Mouse (Mus musculus) layer of hippocampus, adult 9-11 months (tissue): ENCODE measurements around the gene Ifitm5.

ENCODE experiments used
- DNase-seq: peaks from one replicate; pipeline ENCODE4 v3.0.0; 2022

The Ifitm5 gene

DNA sequence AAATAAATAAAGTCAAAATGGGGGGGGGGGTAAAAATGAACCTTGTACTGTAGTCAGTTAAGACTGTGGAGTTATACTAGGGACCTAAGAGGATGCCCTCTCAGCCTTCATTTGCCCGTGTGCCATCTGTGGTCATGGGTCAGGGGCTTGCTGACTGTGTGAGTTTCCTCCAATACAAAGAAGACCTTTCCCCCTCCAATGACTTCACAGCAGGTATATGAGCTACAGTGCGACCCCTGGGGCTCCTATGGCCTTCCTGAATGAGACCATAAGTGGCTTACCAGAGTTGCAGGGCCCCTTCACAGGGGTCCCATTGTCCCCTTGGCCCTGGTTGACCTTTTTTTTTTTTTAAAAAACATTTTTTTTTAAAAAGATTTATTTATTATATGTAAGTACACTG is 11.3 kb upstream of the Ifitm5 start:
- no peak for DNase-seq

DNA sequence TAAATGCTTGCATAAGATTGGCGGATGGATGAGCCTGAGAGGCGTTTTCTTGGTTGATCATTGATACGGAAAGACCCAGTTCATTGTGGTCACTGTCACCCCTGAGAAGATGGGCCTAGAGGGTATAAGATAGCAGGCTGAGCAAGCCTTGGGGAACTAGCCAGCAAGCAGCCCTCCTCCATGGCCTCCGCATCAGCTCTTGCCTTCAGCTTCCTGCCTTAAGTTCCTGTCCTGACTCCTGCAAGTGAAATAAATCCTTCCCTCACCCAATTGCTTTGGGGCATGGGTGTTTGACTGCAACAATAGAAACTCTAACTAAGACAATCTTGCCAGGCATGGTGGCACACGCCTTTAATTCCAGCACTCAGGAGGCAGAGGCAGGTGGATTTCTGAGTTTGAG is 9.9 kb upstream of the Ifitm5 start:
- DNase-seq = no peak

DNA sequence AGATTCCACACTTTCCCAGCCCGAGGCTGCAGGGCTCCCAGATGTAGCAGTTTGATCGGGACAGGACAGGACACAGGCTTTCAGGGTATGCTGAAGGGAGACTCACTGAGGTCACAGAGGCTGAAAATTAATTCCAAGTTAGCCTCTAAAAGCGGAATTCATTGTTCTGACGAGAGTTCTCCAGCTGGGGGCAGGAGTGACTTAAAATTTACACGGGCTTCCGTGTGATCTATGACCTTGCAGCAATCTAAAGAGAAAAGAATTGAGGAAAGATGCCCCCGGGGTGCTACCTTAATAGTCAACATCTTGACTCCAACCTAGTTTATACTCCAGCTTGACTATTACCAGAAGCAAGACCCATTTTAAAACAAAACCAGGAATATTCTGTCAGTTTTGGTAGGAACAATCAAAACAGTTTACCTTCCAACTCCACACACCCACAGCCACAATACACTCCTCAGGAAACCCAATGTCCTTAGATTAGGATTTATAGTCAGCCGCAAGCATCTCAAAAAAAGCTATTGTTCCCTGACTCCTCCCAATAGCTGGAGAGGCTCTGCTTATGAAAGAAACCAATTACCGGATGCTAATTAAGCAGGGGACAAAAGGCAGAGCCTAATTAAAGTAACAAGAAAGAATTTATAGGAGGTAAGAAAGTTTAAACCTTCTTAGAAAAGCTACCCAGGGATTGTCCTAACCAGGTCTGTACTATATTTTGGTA is 9.2 kb upstream of the Ifitm5 start:
- DNase-seq = no peak

DNA sequence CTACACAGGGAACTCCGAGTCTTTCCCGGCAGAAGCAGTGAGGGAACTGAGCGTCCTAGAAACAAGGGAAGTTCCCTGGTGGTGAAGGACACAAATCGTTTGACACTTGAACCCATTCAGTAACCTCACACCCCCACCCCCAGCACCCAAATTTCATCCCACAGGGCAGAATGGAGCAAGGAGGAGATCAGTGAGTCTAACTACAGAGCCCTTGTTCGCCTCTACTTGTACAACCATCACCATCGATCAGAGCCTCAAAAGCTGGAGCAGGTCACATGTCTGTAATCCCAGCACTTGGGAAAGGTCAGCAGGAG is 6.4 kb upstream of the Ifitm5 start:
- DNase-seq = no peak

DNA sequence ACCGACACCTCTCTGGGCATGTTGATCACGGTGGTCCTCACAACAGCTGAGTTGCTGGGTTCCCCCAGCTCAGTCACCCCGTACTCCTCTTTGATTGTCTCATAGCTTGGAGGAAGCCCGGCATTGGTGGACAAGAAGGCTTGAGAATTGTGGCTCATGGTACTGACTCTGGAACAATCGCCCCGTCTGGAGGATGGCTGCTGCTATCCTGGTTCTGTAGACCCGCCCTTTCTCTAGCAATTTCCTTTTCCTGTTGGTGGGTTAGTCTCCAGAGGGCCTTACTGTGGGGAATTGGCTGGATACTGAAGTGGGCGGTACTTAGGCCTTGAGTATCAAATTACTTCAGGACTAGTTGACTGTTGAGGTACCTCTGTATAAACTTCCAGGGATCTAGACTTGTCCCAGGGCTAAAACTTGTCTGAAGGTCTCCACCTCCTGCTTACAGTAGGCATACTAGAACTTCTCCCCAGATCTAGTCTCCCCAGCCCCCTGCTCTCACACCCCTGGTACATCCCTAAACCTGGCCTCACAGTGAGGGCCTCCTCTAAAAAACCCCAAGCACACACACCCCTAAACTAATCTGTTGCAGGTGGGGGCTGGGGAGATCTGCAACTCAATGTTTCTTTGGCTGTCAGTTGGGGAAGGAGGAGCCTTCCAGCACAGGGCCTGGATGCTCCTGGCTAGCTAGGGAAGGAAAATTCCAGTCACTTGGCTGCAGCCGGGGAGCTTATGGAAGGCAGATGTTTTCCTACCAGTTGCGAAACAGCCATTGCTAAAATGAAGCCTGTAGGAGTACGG is 5.9 kb upstream of the Ifitm5 start, which contains the start of the genes Gm45717 and Ifitm2:
Gm45717 (minus strand) TSS at position 180 of the 798 bp plus-strand sequence.
Ifitm2 (minus strand) TSS at position 230 of the 798 bp plus-strand sequence.
- peak; percentile 44 for DNase-seq

DNA sequence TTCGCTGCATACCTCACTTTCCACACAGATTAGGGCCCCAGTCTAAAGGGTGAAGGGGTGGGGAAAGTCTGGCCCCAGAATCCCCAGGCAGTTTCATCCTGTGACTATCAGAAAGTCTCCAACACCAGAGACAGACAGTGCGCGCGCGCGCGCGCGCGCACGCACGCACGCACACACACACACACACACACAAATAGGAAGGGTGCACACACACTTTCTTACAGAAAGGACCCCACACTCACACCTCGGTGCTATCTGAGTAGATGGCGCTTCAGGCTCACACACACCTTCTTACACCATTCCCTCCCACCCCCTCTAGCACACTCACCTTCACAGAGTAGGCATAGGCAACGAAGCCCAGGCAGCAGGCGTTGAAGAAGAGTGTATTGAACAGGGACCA is 5.3 kb upstream of the Ifitm5 start:
- DNase-seq = no peak

DNA sequence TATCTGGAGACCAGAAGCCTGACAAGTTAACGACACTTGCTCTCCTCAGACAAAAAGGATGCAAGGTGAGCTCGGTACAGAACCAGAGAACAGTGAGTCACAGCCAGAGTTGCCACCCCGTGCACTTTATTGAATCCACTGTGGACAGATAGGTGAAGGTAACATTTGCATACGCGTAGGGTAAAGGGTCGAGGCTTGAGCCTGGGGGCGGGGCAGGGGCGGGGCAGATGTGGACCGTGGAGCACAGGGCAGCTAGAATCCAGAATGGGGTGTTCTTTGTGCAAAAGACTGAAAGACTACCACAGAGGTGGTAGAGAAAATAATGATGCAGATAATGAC is 4.6 kb upstream of the Ifitm5 start:
- no peak for DNase-seq

DNA sequence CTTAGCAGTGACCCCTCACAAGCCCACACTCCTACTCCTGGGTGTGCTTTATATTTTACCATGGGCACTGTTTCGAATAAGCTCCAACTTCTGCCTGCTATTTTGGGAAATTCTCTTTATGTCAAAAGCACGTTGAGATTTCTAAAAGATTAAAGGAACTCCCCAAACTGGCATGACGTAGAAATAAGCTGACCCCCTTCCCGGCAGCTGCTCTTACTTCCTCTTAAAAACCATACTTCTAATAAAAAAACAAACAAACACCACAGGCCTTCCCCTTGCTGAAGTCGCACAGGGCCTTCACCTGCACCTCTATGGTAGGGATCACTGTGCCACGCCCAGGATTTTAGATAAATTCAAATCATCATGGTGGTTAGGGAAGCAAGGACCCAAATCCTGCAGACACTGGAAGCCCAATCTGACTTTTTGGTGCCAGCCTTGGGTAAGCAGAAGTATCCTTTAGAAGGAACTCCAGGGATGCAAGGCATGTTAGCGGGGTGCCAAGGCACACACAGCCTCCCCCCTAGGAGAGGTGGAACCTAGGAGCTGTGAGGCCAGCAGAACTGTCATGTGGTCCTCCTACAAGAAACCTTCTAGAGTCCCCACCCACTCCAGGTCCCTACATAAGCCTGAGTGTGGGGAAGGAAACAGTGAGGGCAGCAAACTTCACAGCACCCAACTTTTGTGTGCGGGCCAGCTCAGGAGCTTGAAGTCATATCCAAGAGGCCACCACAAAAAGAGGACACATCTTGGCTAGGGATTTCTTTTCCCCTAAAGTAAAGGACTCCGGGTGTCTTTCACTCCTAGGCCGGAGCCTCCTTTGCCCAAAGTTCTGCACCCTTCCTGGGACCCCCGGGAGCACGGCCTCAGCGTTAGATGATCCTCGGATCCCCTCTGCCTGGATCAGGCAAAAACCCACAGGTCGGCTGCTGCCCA is 4.0 kb upstream of the Ifitm5 start:
- no peak for DNase-seq

DNA sequence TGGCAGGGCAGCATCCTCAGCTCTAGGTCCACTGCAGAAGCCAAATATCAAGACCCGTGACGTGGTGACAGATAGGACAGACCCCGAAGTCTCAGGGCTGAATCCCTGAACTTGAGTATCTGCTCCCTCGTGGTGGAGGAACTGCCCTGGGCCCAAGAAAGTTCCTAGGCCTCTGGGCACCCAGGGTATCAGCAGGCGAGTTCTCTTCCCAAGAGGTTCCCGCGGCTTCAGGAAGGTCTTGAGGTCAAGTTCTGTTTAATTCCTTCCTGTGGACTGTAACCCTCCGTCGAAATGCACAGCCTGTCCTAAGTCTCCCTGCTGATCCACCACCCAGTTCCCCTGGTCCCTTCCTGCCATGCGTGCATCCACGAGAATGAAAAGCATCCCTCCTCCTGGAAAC is 3.0 kb upstream of the Ifitm5 start:
- no peak for DNase-seq

DNA sequence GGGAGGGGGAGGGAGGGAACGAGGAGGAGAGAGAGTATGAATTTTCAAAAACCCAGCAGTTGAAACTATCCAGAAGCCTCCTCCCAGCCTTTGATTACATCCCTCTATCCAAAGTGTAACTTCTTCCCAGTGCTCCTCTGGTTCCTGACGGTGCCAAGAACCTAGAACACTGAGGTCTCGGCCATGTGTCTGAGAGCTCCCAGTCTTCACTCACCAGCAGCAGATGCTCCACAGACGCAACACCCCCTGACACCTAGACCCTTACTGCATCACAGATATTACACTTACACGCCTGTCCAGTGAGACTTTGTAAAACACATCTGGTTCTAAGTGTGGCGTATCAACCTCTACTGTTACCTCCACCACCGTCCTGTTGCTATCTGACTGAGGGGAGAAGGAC is 2.4 kb upstream of the Ifitm5 start:
- no peak for DNase-seq

DNA sequence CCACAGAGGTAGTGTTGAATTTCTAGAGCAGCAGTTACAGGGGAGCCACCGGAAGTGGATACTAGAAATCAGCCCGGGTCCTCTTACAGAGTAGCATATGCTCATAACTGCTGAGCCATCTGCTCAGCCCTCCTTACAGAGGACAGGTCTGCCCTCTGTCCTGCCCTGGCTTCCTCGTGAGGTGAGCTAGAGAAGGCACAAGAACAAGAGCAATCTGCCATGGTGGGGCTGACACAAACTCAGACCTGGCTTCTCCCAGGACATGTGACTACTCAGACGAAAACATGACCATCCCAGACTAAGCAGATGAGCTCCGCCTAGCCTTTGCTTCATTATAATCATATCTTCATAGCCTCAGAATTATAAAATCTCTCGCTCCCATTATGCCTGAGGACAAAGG is 1.7 kb upstream of the Ifitm5 start:
- no peak for DNase-seq

DNA sequence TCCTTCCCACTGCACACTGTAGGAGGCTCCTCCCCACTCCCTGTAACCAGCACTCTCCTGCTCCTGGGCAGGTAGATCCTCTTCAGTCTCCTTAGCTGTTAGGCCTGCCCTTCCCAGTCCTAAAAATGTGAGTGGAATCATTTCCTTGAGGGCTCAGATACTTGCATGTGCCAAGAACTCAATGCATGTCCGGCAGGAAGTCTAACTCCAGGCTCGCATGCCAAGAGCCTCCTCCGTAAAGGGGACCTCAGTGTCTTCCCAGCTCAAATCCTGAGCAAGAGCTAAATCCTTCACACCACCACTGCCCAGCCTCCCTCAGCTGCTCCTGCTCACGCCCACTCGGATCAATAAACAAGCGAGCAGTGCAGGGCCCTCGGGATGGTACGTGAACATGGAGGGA is 960 bp upstream of the Ifitm5 start:
- no peak for DNase-seq

DNA sequence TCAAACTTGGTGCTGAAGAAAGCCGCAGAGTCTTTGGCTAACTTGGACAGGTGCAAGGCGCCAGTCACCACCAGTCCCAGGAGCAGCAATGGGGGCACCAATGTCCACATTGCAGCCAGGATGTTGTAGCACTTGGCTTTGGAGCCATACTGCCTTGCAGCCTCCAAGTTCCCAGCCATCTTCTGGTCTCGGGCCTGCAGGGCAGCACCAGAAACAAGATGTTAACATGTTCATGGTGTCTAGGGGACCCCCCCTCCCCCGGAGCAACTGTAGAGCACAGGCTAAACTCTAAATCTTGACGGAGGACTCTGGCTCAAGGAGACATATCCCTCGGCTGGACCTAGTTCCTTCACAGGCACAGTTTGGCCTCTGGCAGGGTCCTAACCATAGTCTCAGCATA is 836 bp downstream of the Ifitm5 start:
- no peak for DNase-seq

DNA sequence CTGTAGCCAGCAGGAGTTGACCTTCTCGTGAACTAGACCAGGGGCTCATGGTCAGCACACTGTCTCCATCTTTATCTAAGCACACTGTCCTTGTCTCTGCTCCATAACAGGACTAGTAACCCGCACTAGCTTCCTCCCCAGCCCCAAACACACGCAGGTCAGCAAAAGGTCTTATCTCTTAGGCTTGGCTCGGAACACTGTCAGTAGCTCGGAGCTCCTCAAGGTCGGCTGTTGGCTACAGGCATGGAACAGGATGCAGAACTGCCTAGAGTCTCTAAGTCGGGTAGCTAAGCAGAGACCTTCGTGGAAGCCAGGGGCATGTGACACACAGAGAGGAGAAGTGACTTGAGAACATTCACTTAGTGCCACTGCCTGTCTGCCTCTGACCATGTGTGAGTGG is 1.9 kb downstream of the Ifitm5 start:
- DNase-seq = no peak

DNA sequence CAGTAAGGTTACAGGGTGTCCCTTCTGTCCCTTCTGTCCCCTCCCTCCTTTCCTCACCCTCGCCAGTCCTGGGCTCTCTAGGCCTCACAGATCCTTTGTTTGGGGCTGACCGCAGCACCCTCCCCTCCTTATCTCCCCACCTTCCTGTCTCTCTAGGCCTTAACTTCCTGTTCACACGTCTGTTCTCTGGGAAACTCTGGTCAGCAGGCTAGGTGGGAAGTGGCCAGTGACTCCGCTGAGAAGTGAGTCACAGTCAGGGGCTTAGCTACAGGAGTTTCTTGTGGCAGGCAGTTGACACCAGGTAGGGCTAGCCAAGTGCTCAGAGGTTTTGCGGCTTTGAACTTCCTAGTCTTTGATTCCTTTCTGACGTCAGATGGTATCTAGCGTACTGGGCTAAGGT is 3.1 kb downstream of the Ifitm5 start:
- DNase-seq = no peak

DNA sequence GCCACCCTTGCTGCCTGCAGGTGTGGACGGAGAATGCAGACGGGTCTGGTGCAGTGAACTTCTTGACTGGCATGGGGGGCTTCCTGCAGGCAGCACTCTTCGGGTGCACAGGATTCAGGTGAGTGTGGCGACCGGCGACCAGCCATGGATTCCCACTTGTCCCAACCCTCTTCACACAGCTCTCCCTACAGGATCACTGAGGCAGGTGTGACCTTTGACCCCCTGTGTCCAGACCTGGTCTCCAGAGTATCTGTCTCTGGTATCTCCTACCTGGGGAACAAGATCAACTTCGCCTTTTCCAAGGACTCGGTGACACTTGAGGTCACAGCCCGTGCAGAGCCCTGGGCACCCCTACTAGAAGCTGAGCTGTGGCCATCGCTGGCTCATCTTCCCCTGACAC is 3.8 kb downstream of the Ifitm5 start:
- DNase-seq = no peak

DNA sequence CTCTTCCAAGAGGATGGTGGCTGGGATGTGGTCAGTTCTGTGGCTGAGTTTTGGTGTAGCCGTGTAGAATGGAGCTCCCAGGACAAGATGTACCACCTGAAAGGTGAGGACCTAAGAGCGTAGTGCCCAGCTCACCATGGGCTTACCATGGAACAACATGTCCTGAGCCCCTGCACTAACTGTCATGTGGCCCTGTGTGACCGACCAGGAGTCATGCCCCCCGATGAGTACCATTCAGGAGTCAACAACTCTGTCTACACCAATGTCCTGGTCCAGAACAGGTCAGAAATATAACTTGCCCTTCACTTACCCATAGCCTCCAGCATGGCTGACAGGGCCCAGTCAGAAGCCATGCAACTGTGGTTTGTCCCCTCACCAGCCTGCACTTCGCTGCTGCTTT is 4.8 kb downstream of the Ifitm5 start:
- no peak for DNase-seq

DNA sequence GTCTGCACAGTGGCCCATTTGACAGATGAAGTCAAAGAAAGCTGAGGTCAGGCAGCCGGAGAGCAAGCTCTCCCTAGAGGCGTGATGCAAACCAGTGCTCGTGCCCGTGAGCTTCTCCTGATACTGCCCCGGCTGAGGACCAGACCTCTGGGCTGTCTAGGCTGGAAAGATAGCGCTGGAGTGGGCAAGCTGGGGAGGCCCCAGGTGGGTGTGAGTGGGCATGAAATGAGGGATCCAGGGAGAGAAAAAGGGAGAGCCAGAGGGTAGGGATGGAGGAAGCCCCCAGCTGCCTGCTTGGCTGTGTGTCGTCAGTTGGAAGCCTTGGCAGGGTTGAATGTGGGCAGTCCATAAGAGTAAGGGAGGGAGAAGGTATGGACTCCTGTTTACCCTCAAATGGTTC is 5.9 kb downstream of the Ifitm5 start:
- no peak for DNase-seq

DNA sequence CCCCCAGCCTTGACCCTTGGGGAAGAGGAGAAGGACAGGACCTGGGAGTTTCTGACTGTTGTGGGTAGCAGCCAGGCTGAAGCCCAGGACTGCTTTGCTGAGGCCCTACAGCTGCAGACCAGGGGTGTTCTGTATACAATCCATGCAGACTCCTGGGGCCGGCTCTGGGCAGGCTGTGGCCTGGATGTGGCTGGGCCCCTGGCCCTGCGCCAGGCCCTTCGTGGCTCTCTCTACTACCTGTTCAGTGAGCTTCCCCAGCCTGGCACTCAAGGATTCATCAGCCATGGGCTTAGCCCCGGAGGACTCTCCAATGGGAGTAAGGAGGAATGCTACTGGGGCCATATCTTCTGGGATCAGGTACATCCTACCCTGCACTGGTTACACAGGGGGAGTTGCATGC is 6.7 kb downstream of the Ifitm5 start:
- DNase-seq = no peak

DNA sequence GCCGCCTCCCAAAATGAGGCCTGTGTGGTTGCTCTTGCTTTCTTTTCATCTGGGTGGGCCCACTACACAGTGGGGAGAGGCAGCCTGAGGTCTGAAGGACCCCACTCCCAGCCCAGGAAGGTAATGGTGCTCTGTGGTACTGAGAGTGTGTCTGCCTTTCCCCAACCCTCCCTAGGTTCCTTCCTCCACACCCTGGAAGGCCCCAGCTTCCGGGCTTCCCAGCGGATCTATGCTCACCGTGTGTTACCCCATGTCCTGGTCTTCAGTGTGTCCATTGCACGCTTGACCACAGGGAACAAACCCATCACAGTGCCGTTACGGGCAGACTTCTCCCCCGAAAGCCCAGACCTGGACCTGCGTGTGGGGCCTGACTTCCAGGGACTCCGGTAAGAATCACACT is 7.3 kb downstream of the Ifitm5 start:
- no peak for DNase-seq

DNA sequence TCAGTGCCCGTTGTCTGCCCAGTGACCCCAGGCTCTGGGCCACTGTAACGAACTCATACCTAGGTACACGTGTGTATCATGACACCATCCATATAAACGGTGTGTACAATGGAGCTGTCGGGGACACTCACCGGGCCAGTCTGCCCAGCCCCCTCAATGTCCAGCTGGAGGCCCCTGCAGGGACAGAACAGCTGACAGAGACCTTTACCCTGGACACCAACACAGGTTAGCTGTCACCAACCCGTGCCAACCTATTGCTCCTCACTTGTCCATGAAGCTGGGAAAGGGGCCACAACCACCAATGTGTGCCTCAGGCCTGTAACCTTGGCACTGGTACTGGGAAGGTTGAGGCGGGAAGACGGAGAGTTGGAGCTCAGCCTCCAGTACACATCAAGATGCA is 7.8 kb downstream of the Ifitm5 start:
- no peak for DNase-seq

DNA sequence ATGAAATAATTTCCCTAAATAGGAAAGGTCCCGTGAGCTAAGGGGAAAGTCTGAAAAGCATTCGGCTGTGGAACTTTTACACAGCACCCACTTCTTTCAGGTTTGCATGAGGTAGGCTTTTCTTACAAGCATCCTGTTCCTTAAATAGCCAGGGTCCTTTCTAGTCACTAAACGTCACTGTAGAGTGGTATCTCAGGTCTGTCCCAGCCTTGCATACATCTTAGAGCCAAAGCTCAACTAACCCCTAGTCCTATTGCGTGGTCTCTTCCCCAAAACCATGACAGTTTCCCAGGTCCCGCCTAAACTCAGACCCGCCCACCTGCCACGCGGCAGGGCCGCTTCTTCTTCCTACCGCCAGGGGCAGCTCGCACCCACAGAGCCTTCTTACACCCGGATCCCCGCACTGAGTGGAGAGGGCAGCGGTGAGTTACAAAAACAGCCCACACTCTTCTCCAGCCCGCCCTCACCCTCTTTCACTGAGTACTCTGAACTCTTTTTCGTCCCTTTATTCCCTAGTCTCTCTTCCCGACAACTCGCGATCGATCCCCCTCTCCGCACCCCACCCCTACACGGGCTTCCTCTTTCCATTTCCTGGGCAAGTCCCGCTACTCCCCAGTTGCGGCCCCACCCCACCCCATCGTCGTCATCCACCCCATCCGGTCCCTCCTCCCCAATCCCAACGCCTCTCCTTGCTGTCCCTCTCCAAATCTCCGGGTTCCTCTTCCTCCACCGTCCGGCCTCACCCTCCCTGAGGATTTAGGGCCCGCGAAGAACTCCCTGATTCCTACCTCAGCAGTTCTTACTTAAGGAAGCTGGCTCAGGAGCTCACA is 8.7 kb downstream of the Ifitm5 start, which contains the start of gene Pgghg:
Pgghg (plus strand) TSS at position 170 of the 830 bp plus-strand sequence.
- DNase-seq = peak; percentile 66
